Mouse (Mus musculus) ES-E14 (cell line): ENCODE results near the gene Snap23. TPM values are rescaled to one million over a fixed set of nuclear protein-coding genes. Genes with fewer than 3 reads are reported as not detected.

Source experiments
- DNase-seq: peaks from one replicate; pipeline ENCODE4 v3.0.0-alpha.2; 2013; ENCODE audit warnings: low read depth, low spot score
- H3K27ac ChIP-seq: 2 replicates; pipeline ENCODE4 v1.5.1; 2012; ENCODE audit warnings: low read depth, mild to moderate bottlenecking, low read length, moderate library complexity, mixed read lengths; ENCODE audit not compliant: poor library complexity, insufficient read depth, severe bottlenecking
- H3K36me3 ChIP-seq: 2 replicates; pipeline ENCODE4 v1.6.1; 2012; ENCODE audit warnings: mild to moderate bottlenecking, low read length, moderate library complexity, mixed read lengths; ENCODE audit not compliant: control insufficient read depth, poor library complexity, insufficient read depth, severe bottlenecking
- H3K4me1 ChIP-seq, 2 experiments: fragments of 150-350 bp in 1 of 2; sonication (generic) in 1 of 2; 2 replicates each; pipeline ENCODE4 v1.6.1; 2012; ENCODE audit warnings: low read length in 2 of 2, mild to moderate bottlenecking in 1 of 2, mixed read lengths in 1 of 2; ENCODE audit not compliant: control insufficient read depth in 2 of 2, insufficient read depth in 2 of 2, poor library complexity in 1 of 2
- H3K4me3 ChIP-seq, 2 experiments: fragments of 150-350 bp in 1 of 2; sonication (generic) in 1 of 2; 2 replicates each; pipeline ENCODE4 v1.5.1; 2012; ENCODE audit warnings: low read length in 2 of 2, low read depth in 1 of 2, mild to moderate bottlenecking in 1 of 2, mixed read lengths in 1 of 2; ENCODE audit not compliant: insufficient read depth in 1 of 2, poor library complexity in 1 of 2, severe bottlenecking in 1 of 2
- H3K9ac ChIP-seq: 2 replicates; pipeline ENCODE4 v1.6.1; 2012; ENCODE audit warnings: low read depth, mild to moderate bottlenecking, low read length, mixed read lengths; ENCODE audit not compliant: poor library complexity, insufficient read depth, severe bottlenecking
- H3K9me3 ChIP-seq: fragments of 150-350 bp; sonication (generic); 2 replicates; pipeline ENCODE4 v1.6.1; 2012; ENCODE audit warnings: low read depth, mild to moderate bottlenecking, low read length; ENCODE audit not compliant: control insufficient read depth, insufficient read depth
- CHD2 ChIP-seq: IDR thresholded peaks from 2 replicates; pipeline ENCODE4 v1.6.1; 2014; ENCODE audit warnings: mild to moderate bottlenecking, low read depth, low read length, inconsistent platforms
- HCFC1 ChIP-seq: IDR thresholded peaks from 2 replicates; pipeline ENCODE4 v1.6.1; 2012; ENCODE audit warnings: low read length, inconsistent platforms, borderline replicate concordance; ENCODE audit not compliant: insufficient read depth
- MAFK ChIP-seq: IDR thresholded peaks from 2 replicates; pipeline ENCODE4 v1.6.1; 2014; ENCODE audit warnings: mild to moderate bottlenecking, low read depth, low read length, inconsistent platforms; ENCODE audit not compliant: insufficient read depth
- ZC3H11A ChIP-seq: IDR thresholded peaks from 2 replicates; pipeline ENCODE4 v1.6.1; 2012; ENCODE audit warnings: low read depth, mild to moderate bottlenecking, inconsistent platforms, low read length, borderline replicate concordance
- ZNF384 ChIP-seq: IDR thresholded peaks from 2 replicates; pipeline ENCODE4 v1.6.1; 2012; ENCODE audit warnings: low read depth, low read length, inconsistent platforms
- in situ Hi-C, 2 experiments: fragments of 600-800 bp; cut with MboI; formaldehyde crosslinking; loops; one replicate each; pipeline ENCODE4 v1.15.1; 2025; ENCODE audit warnings: low sequenced_read_pairs in 2 of 2, inconsistent platforms in 1 of 2; ENCODE audit not compliant: unreplicated experiment in 2 of 2
- total RNA-seq: library from RNA; depleted of rRNA; stranded (reverse); fragments of 300-350 nt; gene quantifications from 2 replicates; pipeline ENCODE4 v1.2.3, GENCODE M21; 2012

Snap23 gene
- total RNA-seq, 1 experiment, result 40.0 TPM

DNA sequence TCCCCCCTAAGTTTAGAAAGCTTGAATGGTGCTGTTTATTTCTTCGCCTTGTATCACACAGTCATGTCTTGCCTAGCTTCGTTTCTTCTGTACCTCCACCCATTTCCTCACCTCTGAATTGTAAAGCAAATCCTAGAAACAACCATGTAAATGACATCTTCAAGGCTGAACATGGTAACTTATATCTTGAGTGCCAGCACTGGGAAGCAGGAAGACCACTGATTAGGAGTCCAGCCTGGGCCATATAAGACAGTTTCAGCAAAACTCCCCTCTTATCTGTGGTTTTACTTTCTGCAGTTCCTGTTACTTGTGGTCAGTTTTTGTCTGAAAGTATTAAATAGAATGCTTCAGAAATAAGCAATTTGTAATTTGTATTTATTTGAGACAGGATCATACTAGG lies 8.5 kb downstream of the Snap23 start:
- H3K4me1 ChIP-seq, result peaks cover 4 to 5% of the 10 kb centered on the region in 2 experiments; a peak in 2 of 4 replicates
- no peak for TF ChIP-seq HCFC1
- TF ChIP-seq ZC3H11A, result no peak
- no peak for TF ChIP-seq CHD2
- no peak for TF ChIP-seq MAFK
- no peak for TF ChIP-seq ZNF384
- no peaks in the 10 kb centered on the region for H3K36me3 ChIP-seq
- in situ Hi-C loops, result no loop called here
- no peak overlapping the region for H3K4me3 ChIP-seq
- H3K9me3 ChIP-seq, result no peaks in the 10 kb centered on the region
- DNase-seq, result no peak
- no peak overlapping the region for H3K27ac ChIP-seq
- no peak overlapping the region for H3K9ac ChIP-seq

DNA sequence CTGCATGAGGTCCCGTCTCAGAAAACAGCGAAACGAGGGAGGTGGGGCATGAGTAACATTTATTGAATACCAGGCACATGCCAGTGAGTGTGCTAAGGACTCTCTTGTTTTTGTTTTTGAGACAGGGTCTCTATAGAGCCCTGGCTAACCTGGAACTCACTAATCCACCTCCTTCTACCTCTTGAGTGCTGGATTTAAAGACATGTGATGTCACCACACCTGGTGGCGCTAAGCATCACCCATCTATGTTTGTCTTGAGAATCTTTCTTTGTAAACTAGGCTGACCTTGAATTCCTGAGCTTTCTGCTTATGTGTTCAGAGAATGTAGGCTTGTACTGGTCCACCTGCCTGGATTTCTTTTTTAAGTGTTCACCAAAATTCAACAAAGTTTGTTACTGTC lies 10.3 kb downstream of the Snap23 start:
- Histone ChIP-seq H3K36me3 (no peaks in the 10 kb centered on the region), H3K4me1 (peaks cover 2 to 4% of the 10 kb centered on the region in 2 experiments; a peak in 1 of 4 replicates), H3K4me3 (no peak overlapping the region), H3K9me3 (no peaks in the 10 kb centered on the region), H3K27ac (no peak overlapping the region), H3K9ac (no peak overlapping the region)
- no peak for DNase-seq
- TF ChIP-seq ZC3H11A, result no peak
- TF ChIP-seq CHD2, result no peak
- TF ChIP-seq MAFK, result no peak
- no peak for TF ChIP-seq HCFC1
- TF ChIP-seq ZNF384, result no peak
- in situ Hi-C loops, result no loop called here

DNA sequence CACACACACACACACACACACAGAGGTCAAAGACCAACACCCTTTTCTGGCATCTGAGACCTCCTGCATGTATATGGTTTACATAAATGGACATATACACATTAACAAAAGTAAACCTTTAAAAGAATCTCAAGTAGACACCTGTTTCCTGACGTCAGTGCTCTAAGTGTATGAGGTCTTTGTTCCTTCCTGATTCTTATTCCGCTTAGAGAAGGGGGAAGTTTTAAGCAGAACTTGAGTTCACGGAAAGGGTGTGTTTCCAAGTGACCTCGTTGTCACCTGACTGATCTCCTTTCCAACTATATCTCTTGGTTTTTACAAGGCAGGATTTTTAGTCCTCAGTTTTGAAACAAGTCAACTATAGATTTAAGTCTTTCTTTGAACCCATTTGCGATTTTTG lies 10.8 kb downstream of the Snap23 start:
- DNase-seq, result no peak
- H3K4me3 ChIP-seq, result no peak overlapping the region
- in situ Hi-C loops, result no loop called here
- TF ChIP-seq ZNF384, result no peak
- no peak for TF ChIP-seq HCFC1
- no peak for TF ChIP-seq ZC3H11A
- no peak for TF ChIP-seq CHD2
- no peak for TF ChIP-seq MAFK
- no peak overlapping the region for H3K27ac ChIP-seq
- H3K36me3 ChIP-seq, result no peaks in the 10 kb centered on the region
- H3K9me3 ChIP-seq, result no peaks in the 10 kb centered on the region
- H3K9ac ChIP-seq, result no peak overlapping the region
- H3K4me1 ChIP-seq, result peaks cover 2 to 4% of the 10 kb centered on the region in 2 experiments; a peak in 1 of 4 replicates

DNA sequence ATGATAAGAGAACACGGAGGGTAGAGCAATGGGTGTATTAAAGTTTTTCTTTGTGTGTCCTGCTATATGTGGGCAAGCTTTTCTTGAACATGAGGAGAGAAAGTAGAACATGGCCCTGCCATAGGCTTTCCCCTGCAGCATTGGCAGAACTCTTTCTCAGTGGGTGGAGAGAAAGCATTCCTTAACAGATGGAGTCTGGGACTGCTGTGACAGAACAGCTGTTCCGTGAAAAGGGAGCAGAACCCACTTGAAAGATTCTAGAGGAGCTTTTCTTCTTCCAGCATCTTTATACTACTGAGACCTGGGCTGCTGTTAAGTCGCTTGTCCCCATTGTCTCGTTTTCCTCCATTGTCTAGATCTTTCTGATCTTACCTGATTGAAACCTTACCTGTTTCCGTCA lies 22.3 kb downstream of the Snap23 start:
- H3K4me3 ChIP-seq, result no peak overlapping the region
- H3K36me3 ChIP-seq, result no peaks in the 10 kb centered on the region; the same call in 1 of the 2 replicates
- in situ Hi-C loops, result no loop called here
- H3K27ac ChIP-seq, result no peak overlapping the region
- TF ChIP-seq ZC3H11A (no peak), MAFK (no peak)
- no peak overlapping the region for H3K9ac ChIP-seq
- H3K9me3 ChIP-seq, result no peaks in the 10 kb centered on the region
- no peak for DNase-seq
- no peaks in the 10 kb centered on the region for H3K4me1 ChIP-seq

DNA sequence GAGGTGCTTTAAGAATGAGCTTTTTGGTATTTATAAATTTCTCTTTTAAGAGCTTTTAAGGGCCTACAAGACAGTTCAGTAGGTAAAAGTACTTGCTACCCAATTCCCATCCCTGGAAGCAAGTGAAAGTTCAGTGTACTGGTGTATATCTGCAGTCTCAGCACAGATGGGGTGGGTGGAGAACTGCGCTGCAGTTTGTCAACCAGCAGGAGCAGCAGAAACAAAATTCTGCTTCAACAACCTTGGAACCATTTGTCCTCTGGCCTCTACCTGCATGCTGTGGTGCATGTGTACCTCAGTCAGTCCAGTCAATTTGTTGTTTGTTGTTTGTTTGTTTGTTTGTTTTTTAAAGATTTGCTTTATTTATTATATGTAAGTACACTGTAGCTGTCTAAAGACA lies 24.8 kb downstream of the Snap23 start:
- no peaks in the 10 kb centered on the region; the same call in 1 of the 2 replicates for H3K36me3 ChIP-seq
- TF ChIP-seq MAFK (peak; percentile 28; the same call in 1 of the 2 replicates), HCFC1 (no peak)
- no peaks in the 10 kb centered on the region for H3K9me3 ChIP-seq
- in situ Hi-C loops, result no loop called here
- no peak overlapping the region for H3K9ac ChIP-seq
- H3K27ac ChIP-seq, result no peak overlapping the region
- no peak for DNase-seq
- no peak overlapping the region for H3K4me3 ChIP-seq
- no peaks in the 10 kb centered on the region for H3K4me1 ChIP-seq
